Mouse (Mus musculus) layer of hippocampus, postnatal 10 days (tissue): ENCODE results near the gene Cd24a. TPM values are rescaled to one million over a fixed set of nuclear protein-coding genes. Genes with fewer than 3 reads are reported as not detected.

Experiments used
- DNase-seq, 2 experiments: peaks; one replicate each; pipeline ENCODE4 v3.0.0; 2021; ENCODE audit warnings: low spot score in 2 of 2
- long read RNA-seq: library from polyadenylated mRNA; stranded (forward); transcript quantifications from one replicate; pipeline ENCODE4 v2.0.0, GENCODE M21; 2023
- total RNA-seq, 2 experiments: library from RNA; stranded (reverse); gene quantifications; 2 replicates each; pipeline ENCODE4 v1.2.3; 2021

Gene Cd24a
- total RNA-seq = 100 to 1,000 TPM; 112 to 116 TPM
- long read RNA-seq, transcript Cd24a-201 (2 exons, 1,816 nt) = major isoform, 53 of 64 reads
- long read RNA-seq, partial matches to known transcripts = 7 of 64 reads
- long read RNA-seq, other reads (novel, unspliced or antisense) = 4 of 64 reads

DNA sequence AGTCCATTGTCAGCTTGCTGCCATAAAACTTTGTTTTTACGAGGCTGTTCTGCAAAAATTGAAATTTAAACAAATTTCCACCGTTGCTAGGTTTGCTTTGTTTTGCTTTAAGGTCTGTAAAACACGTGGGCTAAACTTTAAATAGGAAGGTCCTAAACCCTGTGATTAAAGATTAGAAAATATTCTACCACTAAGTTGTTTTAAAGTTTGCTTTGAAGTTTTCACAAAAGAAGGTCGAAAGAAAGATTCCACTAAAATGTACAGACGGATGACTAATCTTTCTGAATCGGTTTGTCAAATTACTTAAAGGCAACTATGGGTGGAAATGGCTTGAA lies at the start of gene Cd24a:
Gene Cd24a, plus strand, starts transcription at position 288 of the 335 bp plus-strand sequence.
- DNase-seq = no peak

DNA sequence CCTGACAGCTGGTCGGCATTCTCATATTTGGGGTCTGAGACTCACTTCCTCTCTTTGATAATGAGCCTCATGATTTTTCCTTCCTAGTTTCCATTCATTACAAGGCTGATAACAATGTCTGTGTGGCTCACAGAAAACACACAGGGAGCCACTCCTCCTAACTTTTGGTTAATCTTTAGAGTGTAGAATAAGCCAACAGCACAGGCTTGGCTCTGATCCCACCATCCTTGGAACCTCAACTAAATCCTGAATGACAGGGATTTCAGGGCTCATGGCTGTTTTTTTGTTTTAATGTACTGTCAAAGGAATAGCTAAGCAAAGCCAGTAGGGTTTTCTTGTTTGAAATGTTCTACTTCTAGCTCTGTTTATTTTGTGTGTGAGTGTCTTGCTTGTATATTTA lies 43.7 kb upstream of the Cd24a start:
- no peak for DNase-seq

DNA sequence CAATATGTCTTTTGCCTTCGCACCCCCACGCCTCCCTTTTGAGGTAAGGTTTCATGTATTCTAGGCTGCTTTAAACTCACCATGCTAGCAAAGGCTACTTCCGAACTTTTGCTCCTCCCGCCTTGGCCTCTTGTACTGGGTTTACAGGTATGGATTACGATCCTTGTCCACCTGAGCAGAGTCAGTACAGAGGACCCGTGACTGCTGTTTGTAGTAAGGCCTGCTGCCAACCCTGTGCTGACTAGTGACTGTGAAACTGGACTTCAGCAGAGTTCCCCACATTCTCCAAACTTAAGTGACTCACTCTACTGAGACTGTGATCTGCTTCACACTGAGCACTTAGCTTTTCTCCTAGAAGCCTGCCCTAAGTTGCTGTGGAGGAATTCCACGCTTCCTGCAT lies 40.4 kb upstream of the Cd24a start:
- no peak for DNase-seq

DNA sequence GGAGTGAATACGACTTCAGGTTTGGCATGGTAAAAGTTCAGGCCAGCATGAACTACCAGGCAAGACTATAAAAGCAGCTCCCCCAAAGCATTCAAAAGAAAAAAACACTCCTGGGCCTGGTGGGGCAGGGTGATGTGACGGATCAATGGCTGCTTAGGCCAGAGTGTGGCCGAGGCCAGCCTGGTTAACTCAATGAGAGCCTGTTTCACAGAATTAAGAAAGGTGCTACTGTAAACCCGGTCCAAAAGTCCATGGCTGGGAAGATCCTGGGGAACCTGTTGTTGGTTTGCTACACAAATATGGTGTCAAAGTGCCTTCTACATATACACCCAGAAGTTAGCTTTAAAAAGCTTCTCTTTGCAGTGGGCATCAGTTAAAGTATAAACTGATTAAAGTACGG lies 39.3 kb upstream of the Cd24a start:
- no peak for DNase-seq

DNA sequence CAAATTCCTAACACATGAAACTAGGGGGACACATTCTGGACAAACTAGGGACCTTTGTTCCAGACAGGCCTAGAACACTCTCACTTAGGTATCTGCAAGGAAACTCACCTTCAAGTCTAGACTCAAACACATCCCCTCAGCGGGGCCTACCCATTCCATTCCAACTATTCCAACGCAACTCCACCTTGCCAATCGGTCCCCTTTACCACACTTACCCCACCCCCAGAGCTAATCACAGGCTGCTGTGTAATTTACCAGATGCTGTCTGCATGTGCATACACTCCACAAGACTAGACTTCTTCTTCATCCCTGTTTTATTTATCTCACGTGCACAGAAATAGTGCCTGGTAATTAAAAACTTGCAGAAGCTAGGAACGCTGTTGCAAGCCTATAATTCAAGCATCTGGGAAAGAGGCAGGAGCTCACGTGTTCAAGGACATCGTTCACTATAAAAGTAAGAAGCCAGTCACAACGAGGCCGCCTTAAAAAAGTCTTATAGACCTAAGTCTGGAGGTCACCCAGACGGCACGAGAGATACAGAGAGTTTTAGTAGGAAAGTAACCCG lies 38.3 kb upstream of the Cd24a start:
- no peak for DNase-seq

DNA sequence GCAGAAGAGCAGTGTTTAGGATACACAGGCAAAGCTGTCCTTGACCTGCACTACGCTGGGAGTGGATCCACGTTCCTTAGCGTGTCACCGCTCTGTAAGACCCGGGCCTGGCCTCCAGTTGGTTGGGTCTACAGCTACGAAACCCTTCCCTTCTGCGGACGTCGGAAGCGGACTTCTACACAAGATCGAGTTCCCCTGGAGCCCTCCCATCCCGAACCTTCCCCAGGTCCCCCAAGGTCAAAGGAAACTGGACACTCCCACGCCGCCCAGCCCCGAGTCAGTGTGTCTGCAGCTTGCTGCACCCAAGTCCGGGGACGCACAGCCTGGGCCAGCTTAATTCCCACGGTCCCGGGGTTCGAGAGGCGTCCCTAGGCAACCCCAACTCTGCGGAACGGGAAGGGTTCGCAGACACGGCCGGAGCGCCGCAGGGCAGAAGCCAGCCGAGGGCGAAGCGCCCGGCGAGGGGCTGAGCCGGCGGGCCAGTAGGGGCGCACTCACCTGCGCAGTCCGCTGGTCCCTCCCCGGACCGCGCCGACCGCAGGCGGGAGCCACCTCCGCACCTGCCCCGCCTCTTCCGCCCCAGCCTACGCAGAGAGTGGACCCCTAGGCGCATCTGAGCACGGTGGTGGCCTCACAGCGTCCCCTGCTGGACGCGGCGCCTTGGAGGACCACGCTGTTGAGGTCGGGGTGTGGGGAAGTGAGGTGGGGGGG lies 37.5 kb upstream of the Cd24a start, which contains the start of gene 1700021F05Rik:
Gene 1700021F05Rik, minus strand, starts transcription at position 553 of the 711 bp plus-strand sequence.
- peak; percentile 96 to 98 for DNase-seq

DNA sequence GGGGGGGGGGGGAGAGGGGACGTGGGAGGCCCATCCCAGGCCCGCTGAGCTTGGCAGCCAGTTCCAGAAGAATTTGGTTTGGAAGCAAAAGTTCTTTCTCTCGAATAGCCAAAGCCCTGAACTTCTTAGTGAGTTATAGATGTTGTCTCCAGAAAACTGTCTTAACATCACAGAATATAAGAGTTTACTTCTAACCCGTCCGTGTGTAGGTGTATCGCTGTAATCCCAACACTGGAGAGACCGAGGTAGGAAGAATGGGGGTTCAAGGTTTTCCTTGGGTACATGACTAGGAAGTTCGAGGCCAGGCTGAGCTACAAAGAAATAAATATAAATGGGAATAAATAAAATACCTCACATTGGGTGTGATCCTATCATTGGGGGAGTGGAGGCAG lies 36.9 kb upstream of the Cd24a start:
- no peak for DNase-seq

DNA sequence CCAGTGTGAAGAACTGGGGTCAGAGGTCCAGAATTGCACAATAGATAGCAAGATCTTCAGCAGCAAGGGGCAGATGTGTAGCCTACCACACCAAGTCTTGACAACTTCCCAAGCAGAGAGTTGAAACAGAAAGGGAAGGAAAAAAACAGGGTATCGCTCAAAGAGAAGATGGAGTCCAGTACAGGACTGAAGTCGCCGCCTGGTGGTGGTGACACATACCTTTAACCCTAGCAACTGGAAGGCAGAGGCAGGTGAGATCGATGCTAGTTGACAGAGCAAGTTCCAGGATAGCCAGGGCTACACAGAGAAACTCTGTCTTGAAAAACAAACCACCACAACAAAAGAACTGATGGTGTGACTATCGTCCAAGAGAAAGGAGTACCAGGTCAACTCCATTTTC lies 28.7 kb upstream of the Cd24a start:
- DNase-seq = no peak

DNA sequence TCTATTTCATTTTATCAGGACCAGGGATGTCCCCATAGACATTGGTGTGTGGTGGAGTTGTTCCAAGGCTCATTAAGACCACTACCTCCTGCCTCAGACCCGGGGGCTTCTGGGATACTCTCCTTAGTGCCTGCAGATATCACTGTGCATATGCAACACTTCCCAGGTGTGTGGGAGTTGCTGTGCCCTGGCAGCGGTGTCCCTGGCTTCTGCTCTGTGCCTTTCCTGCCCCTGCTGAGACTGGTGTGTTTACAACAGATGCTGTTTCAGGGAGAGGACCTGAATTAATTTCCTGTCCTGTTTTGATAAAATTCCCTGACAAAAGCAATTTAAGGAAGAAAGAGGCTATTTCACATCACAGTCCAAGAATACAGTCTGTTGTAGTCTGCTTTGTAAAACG lies 27.2 kb upstream of the Cd24a start:
- no peak for DNase-seq

DNA sequence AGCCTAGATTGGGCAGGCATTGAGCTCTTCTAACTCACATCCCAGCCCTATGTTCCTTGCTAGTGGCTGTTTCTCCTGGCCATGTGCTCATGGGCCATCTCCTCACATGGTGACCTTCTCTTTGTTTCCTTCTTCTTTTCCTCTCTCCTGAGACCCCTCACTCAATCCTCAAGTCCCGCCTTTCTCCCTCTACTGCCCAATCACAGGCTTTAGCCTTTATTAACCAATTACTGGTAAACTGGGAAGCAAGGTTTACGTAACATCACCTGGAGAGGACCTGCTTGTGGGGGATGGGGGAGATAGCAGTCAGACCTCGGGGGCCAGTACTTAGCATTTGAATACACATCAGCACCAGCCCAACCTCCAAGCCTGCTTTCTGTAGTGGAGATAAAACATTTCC lies 26.7 kb upstream of the Cd24a start:
- no peak for DNase-seq

DNA sequence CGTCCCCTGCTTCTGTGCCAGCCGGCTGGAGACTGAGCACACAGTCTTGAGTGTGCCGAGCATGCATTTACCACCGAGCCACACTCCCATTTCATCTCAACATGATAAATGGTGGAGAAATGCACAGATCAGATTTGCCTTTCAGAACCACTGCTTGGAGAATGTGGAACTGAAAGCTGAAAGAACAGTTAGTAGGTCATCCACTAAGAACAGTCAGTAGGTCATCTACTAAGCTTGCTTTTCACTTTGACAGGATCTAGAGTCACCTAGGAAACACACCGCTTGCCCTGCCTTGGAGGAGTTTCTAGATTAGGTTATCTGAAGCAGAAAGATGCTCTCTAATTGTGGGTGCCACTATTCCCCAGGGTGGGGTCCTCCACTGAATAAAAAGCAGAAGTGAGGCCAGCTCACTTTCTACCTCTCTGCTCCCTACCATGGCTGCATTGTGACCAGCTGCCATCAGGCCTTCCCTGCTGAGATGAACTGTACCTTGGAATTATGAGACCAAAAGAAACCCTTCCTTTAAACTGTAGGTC lies 20.4 kb upstream of the Cd24a start:
- DNase-seq = no peak

DNA sequence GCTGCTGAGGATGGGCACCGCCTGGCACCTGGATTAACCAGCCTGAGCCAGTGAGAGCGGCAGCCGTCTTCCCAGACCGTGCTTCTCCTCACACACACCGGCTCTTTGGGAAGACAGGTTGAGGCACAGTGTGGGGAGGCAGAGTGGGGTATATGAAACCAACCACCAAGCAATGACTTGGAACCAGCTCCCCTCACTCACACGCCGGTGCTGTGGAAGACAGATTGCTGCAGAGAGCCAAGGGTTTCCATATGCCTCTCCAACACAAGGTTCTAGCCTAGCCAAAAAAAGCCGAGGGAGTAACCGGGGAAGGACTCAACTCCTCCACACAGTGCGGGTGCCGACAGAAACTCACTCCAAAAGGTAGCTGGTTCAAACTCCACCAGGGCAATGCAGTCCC lies 18.8 kb upstream of the Cd24a start:
- no peak for DNase-seq

DNA sequence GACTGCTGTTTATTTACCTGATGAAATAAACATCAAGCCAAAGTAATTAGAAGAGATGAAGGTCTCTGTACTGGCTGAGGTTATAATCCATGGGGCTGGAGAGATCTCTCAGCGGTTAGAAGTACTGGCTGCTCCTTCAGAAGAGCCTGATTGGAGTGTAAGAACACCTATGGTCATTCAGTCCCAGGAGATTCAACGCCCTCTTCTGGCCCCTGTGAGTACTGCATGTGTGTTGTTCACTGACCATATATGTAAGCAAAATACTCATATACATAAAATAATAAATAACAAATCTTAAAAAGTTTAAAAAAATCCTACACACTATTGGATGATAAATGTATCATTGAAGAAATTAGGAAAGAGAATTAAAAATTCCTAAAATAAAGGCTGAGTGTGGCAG lies 17.3 kb upstream of the Cd24a start:
- DNase-seq = no peak

DNA sequence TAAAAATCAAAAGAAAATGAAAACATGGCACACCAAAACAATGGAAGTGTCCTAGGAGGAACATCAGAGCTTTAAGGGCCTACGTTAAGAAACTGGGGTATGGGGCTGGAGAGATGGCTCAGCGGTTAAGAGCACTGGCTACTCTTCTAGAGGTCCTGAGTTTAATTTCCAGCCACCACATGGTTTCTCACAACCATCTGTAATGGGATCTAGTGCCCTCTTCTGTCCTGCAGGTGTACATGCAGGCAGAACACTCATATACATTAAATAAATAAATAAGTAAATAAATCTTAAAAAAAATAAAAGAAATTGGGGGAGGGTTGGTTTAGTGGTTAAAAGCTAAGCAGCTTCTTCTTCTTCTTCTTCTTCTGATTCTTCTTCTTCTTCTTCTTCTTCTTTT lies 16.8 kb upstream of the Cd24a start:
- DNase-seq = no peak

DNA sequence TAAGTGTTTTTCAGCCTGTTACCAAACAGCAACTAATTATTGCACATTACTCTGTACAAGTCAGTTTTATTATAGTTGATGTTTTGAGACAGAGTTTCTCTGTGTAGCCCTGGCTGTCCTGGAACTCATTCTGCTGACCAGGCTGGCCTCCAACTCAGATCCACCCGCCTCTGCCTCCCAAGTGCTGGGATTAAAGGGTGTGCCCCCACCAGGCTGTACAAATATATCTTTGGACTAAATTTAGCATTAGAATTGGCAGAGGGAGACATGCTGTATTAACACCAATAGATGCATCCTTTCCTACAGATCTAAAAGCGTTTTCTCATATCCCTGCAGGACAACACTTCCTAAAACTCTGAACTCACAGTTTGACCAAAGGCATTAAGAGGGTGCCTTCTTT lies 3.7 kb upstream of the Cd24a start:
- DNase-seq = no peak

DNA sequence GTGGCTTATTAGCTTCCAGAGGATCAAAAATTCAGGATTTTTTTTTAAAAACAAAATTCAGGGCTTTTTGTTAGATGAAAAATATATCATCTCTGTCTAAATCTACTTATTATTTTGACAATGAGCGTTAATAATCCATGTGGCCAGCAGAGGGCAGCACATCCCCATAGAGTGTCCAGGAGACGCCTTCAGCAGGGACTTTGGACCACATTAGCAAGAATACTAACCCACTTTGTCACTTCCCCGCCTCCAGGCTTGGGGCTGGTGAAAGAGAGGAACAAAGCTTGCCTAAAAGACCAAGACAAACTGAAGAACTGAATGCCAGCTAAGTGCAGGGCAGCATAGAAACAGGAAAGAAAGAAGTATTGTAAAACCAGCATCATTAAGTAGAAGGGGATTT lies 3.1 kb upstream of the Cd24a start:
- peak; percentile 90 for DNase-seq

DNA sequence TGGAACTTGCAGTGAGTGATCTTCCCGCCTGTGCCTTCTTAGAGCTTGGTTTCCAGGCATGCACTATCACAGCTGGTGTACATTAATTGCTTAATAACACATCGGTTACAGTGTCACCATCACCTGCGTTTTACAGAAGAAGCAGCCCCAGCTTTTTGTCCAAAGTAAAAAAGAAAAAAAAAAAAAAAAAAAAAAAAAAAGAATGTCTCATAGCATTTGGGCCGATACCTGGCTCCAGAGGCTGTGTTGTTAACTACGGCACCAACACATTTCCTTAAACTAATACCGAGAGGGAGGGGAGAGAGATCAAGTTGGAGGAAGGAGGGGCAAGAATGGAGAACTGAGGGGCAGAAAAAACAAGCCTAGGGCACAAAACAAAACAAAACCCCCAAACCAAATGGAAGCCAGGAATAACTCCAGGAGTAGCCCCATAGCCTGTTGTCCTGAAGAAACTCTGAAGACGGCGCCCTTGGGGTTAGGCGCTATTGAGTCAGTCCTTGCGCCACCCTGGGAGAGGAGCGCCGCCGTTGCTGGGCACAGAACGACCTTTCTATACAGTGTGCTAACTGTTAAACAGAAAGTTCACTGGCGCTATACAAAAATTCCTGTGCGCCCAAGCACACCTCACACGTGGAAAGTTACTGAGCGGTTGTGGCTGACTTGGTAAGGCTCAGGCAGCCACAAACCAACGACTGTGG lies 636 bp upstream of the Cd24a start:
- DNase-seq = no peak

DNA sequence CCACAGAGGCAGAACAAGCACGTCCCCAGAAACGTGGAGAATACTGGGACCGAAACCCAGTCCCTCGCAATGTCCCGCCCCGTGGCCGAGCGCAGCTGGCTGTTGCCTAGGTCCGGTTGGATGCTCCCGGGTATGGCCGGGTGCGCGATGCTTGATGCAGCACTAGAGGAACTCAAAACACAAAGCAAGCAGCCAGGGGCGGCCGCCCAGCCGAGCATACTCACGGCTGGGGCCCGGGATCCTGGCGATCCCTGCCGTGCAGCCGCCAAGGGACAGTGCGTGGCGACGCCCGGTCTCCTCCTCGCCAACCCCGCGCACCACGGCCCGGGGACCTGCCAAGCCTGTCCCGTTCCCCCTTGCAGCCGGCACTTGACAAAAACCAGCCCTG lies 276 bp downstream of the Cd24a start:
- DNase-seq = peak; percentile 32 to 58

DNA sequence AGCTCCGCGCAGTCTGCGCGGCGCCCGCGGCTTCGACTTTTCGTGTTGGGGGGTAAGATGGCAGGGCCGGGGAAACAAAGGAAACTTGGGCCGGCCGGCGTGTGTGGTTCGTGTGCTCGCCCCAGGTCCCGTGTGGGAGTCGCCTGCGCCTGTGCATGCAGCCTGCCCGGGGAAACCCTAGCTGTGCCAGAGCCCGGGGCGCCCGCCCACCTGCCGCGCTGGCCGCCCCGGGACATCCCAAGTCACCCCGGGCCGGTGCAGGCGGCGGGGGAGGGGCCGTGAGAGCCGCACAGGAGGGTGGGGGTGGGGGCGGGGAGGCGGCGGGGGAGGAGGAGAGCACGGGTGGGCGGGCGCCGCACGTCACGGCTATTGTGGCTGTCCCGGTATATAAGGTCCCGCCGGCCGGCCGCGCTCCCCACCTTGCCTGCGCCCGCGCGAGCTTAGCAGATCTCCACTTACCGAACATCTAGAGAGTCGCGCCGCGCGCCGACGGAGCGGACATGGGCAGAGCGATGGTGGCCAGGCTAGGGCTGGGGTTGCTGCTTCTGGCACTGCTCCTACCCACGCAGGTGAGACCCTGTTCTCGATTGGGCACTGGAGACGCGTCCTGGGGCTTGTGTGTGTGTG lies 783 bp downstream of the Cd24a start:
- DNase-seq = peak; percentile 55 to 73

DNA sequence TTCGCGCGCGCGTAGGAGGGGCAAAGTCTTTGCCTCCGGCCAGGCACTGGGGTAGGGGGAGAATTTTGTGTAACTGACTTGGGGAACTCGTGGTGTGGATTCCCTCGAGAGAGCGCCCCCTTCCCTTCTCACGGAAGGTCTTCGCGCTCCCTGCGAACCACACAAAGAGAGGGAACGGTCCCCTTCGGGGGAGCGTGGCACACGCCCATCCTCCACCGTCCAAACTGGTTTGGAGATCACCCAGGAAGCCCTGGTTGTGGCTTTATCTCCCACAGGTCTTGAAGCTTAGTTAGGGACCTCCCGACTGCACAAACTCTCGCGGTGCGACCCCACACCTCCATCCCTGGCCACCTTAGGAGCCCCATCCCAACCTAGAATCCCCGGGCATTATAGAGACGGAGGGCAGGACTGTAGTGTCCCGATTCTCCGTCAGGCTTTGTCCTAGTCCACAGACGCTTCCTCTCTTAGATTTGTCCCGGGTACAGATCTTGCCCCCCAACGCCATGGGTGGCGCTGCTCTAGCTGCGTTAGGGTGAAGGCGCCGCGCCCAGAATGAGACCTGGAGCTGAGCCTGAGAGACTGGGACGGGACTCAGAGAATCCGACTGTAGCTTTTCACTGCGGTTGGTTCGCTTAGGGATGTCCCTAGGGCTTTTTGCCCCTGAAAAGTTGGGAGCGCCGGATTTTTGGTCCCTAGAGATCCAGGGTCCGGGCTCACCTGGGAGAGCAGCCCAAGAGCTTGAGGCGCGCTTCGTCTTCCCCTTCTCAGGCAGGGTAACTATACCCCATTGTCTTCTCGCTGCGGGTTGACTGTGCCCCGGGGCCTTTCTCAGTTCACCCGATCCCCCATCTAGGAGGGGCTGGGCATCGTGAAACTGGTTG lies 1.5 kb downstream of the Cd24a start:
- peak; percentile 53 to 69 for DNase-seq

DNA sequence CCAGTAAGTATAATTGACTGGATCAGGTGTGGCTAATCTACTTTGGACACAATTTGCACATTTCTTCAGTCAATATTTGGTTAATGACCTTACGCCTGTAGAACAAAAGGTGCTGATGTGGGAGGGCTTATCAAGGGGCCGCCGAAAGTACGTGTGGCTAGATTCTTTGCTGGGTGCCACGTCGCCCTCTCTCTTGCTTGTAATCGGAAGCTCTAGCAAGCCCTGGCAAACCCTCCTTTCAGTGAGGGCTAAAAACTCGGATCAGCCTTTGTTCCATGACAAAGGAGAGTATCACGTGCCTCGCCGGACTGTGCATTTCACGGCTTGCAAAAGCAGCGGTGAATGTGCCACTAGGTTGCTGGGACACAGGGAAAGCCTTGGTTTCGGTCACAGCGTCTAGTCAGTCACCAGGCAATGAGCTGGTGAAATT lies 2.6 kb downstream of the Cd24a start:
- peak; percentile 31 to 47 for DNase-seq
